Mouse (Mus musculus): ENCODE data around the gene Hemgn. TPM values are rescaled to one million over a fixed set of nuclear protein-coding genes. Genes with fewer than 3 reads are reported as not detected.

The Hemgn gene
- polyA plus RNA-seq (2017; shearing (Covaris generic)): 0.55 TPM

GRCm38 (mm10) chr4:46413406-46413805, at the start of gene Hemgn:
Gene Hemgn (minus strand): TSS chr4:46413506.

GRCm38 (mm10) chr4:46450519-46451131, 37.3 kb upstream of the Hemgn start, which contains the start of gene Anp32b:
Gene Anp32b (plus strand): TSS chr4:46450902.

GRCm38 (mm10) chr4:46389013-46389611, 24.2 kb downstream of the Hemgn start, which contains the start of gene Trmo:
Gene Trmo (minus strand): TSS chr4:46389437.

Other genes with a start within 250 kb of the Hemgn start
- 42.5 TPM for gene Xpa, start 217.2 kb downstream of the Hemgn start, polyA plus RNA-seq (2017; shearing (Covaris generic))
- gene Foxe1, start 69.9 kb downstream of the Hemgn start, polyA plus RNA-seq (2017; shearing (Covaris generic)): not detected
- 23.5 TPM for gene Trmo, start 24.1 kb downstream of the Hemgn start, polyA plus RNA-seq (2017; shearing (Covaris generic))
- gene Anp32b, start 37.4 kb upstream of the Hemgn start, polyA plus RNA-seq (2017; shearing (Covaris generic)): 235 TPM
- 75.5 TPM for gene Nans, start 75.7 kb upstream of the Hemgn start, polyA plus RNA-seq (2017; shearing (Covaris generic))
- 158 TPM for gene Trim14, start 122.6 kb upstream of the Hemgn start, polyA plus RNA-seq (2017; shearing (Covaris generic))
- 203 TPM for gene Coro2a, start 188.7 kb upstream of the Hemgn start, polyA plus RNA-seq (2017; shearing (Covaris generic))
- gene Tbc1d2, start 236.7 kb upstream of the Hemgn start, polyA plus RNA-seq (2017; shearing (Covaris generic)): 2.3 TPM